7 mouse cellular contexts compared by ENCODE assay signal in genomic region chr9:60887389-60887811, GRCm38 (mm10).
DNase-seq lines count a peak whose midpoint lies in the region; ATAC-seq and TF ChIP-seq lines count a peak whose summit lies in the region.

No protein-coding gene starts in this region.

- 40% methylated on average over 9 of the region's 9 CpGs for WGBS in hindbrain, embryonic 16.5 days
- WGBS in midbrain, postnatal 0 days: 32% methylated on average over 9 of the region's 9 CpGs

- ATAC-seq in hindbrain, embryonic 16.5 days: peak; percentile 46; the same call in 1 of the 2 replicates
- ATAC-seq in midbrain, postnatal 0 days (ENCODE audit: low FRiP score): 0 out of 2 replicates have a peak, but pooled peaks have one; percentile 41
- ATAC-seq in cerebellum, adult (ENCODE audit: insufficient number of reproducible peaks, low FRiP score, low TSS enrichment): no peak

- H3K36me3 ChIP-seq in hindbrain, embryonic 16.5 days (ENCODE audit: control insufficient read depth, insufficient read depth, low read length): no peaks in the 10 kb centered on the region
- H3K36me3 ChIP-seq in midbrain, postnatal 0 days (ENCODE audit: insufficient read depth, low read length): no peaks in the 10 kb centered on the region

- H3K27ac ChIP-seq in cortical plate, adult 2 months (ENCODE audit: insufficient read depth, low read length): no peak overlapping the region
- peak overlapping the region; percentile 60; the same call in 1 of the 2 replicates for H3K27ac ChIP-seq in hindbrain, embryonic 16.5 days (ENCODE audit: low read depth, low read length)
- H3K27ac ChIP-seq in midbrain, postnatal 0 days (ENCODE audit: low read depth, low read length): 0 out of 2 replicates have a peak overlapping the region, but pooled peaks have one; percentile 2

- peak; percentile 17 for DNase-seq in left cerebral cortex, postnatal 4 days
- DNase-seq in left cerebral cortex, adult 18-20 months (ENCODE audit: low spot score in 2 of 2): no peak
- no peak for DNase-seq in midbrain, postnatal 0 days (ENCODE audit: low spot score)
- DNase-seq in right cerebral cortex, postnatal 14 days: no peak

- no peak overlapping the region for H3K9ac ChIP-seq in hindbrain, embryonic 16.5 days (ENCODE audit: low read depth, low read length)
- no peak overlapping the region for H3K9ac ChIP-seq in midbrain, postnatal 0 days (replicated peaks; ENCODE audit: low read length, poor library complexity, severe bottlenecking)

- intact Hi-C loops in left cerebral cortex, postnatal 4 days (cut with DNase I): no loop called here

- no peak overlapping the region for H3K4me3 ChIP-seq in cortical plate, adult 2 months (ENCODE audit: insufficient read depth, low read length)
- no peak overlapping the region for H3K4me3 ChIP-seq in hindbrain, embryonic 16.5 days (ENCODE audit: low read length)
- no peak overlapping the region for H3K4me3 ChIP-seq in midbrain, postnatal 0 days (ENCODE audit: low read depth, low read length)

- no peaks in the 10 kb centered on the region for H3K9me3 ChIP-seq in hindbrain, embryonic 16.5 days (ENCODE audit: control insufficient read depth, low read length)
- H3K9me3 ChIP-seq in midbrain, postnatal 0 days (ENCODE audit: low read length): no peaks in the 10 kb centered on the region

- TF ChIP-seq CTCF in cortical plate, adult 2 months (IDR thresholded peaks at IDR 0.05; ENCODE audit: extremely low read depth, insufficient read depth, low read length): peak; percentile 21; the same call in 1 of the 2 replicates
- peak; percentile 73 for TF ChIP-seq CTCF in midbrain, postnatal 0 days (IDR thresholded peaks at IDR 0.05)

- H3K4me2 ChIP-seq in hindbrain, embryonic 16.5 days (ENCODE audit: low read length): no peak overlapping the region
- H3K4me2 ChIP-seq in midbrain, postnatal 0 days (ENCODE audit: low read depth, low read length, poor library complexity, severe bottlenecking): no peak overlapping the region

- no peak for TF ChIP-seq POLR2A in cortical plate, adult 2 months (IDR thresholded peaks at IDR 0.05; ENCODE audit: extremely low read depth, insufficient read depth, low read length)

- no peaks in the 10 kb centered on the region; the same call in 1 of the 2 replicates for H3K4me1 ChIP-seq in cortical plate, adult 2 months (ENCODE audit: control insufficient read depth, insufficient read depth, low read length)
- peaks cover 13% of the 10 kb centered on the region for H3K4me1 ChIP-seq in hindbrain, embryonic 16.5 days (ENCODE audit: control insufficient read depth, insufficient read depth, low read depth, low read length)
- H3K4me1 ChIP-seq in midbrain, postnatal 0 days (ENCODE audit: insufficient read depth, low read length): no peaks in the 10 kb centered on the region; the same call in 1 of the 2 replicates

- no peaks in the 10 kb centered on the region for H3K27me3 ChIP-seq in hindbrain, embryonic 16.5 days (replicated peaks; ENCODE audit: control insufficient read depth, insufficient read depth, low read length)
- H3K27me3 ChIP-seq in midbrain, postnatal 0 days (ENCODE audit: insufficient read depth, low read length): no peaks in the 10 kb centered on the region
